Mouse (Mus musculus) cerebellum, postnatal 4 days (tissue): ENCODE data around the gene Ercc2.

Experiments used
- DNase-seq, 2 experiments: peaks; one replicate each; pipeline ENCODE4 v3.0.0; 2022; ENCODE audit warnings: low spot score in 2 of 2, mixed read lengths in 1 of 2

Ercc2 gene

DNA sequence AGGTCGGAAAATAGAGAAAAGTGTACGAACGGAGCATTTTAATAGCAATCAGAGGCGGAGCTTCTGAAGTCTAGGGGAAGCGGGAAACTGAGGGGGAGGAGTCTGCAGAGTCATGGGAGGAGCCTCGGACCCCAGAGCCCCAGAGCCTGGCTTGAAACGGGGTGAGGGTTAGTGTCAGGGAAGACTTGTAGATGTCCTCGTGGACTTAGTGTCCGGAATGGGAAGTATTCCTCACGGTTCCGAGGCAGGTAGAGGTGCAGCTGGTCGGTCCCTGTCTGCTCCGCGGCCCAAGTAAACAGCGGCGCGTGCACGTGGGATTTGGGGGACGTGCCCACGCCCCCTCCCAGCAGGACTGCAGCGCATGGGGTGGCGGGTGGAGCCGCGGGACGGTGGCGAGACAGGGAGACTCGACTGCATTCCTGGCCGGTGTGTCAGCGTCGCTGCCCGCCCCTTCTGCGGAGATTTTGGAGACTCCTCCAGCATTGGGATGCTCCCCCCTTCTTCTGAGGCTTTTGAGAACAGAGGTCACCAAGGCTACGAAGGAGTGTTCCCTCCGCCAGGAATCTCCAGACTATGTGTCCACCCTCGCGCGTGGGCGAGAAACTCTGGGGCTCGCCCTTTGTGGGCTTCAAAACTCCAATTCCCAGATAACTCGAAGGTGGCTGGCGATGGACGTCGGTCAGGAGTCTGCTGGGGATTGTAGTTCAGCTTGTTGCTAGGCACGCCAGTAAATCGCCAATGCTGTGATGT lies 21.7 kb upstream of the Ercc2 start:
- DNase-seq, result peak in 1 of 2 experiments; percentile 53

DNA sequence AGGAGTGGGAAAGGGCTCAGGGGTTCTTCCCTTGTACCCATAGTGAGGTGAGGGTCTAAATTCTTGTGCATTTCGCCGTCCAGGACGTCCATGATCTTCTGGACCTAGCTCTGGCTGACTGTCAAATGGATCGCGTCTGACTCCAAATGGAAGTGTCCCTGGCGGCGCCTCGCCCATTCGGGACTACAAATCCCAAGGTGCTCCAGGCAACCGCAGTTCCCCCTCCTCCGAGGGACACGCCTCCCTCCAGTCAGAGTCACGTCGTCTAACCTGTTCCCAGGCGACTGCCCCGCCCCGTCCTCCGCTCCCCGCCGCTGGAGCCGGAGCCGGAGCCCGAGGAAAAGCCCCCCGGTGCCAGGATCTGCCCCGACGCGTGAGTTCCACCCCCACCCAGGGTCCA lies 20.9 kb upstream of the Ercc2 start:
- peak; percentile 47 to 69 for DNase-seq

DNA sequence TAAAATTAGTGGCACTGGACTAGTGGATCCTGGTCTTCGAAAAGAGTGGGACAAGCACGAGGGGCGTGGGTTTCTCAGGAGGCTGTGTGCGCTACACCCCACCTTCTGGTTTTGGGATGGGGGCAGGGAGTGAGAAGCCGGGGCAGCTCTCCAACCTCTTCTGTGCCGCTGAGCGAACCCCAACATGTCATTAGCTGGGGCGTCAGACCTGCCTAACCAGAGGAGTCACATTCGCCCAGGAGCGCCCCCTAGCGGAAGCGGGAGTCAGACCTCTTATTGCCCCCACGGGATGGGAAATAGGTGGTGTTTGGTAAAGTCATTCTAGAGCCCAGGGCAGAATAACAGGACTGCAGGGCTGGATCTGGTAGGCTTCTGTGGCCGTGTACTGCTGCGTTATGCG lies 20.1 kb upstream of the Ercc2 start:
- DNase-seq, result peak in 1 of 2 experiments; percentile 63

DNA sequence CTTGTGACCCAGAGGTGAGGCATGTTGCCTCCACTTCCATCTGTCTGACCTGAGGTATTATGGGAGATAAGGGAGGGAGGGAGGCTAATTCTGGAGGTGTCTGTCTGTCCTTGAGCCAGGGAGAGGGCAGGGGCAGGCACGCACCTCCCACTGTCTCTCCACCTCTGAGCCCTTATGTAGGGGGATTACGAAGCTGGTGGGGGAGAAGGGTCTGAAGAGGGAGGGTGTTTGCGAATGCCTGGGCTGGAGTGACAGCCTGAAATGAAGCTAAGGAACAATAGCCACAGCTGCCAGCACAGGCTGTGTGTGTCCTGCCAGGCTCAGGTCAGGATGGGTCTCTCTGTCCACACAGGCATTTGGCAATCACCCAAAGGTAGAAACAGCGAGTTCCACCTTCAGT lies 19.5 kb upstream of the Ercc2 start:
- DNase-seq, result no peak

GRCm38 (mm10) chr7:19363881-19364280 lies 17.9 kb upstream of the Ercc2 start:
- DNase-seq, result peak in 1 of 2 experiments; percentile 68

DNA sequence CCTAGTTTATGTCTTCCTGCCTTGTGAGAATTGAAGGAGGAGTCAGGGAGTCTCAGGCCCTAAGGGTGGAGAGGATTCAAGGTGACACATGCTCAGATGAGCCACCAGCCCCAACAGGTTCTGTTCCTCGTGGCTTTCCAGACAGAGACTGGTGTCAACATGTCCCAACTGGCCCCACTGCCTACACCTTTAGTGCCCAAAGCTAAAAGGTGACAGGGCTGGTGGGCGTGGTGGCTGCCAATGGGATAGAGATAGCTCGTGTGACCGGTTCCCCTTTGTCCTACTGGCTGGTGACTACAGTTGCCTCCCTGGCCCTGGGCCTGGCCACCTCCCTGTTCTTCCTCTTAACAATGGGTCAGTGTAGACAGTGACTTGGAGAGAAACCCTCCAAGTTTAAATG lies 16.4 kb upstream of the Ercc2 start:
- no peak for DNase-seq

DNA sequence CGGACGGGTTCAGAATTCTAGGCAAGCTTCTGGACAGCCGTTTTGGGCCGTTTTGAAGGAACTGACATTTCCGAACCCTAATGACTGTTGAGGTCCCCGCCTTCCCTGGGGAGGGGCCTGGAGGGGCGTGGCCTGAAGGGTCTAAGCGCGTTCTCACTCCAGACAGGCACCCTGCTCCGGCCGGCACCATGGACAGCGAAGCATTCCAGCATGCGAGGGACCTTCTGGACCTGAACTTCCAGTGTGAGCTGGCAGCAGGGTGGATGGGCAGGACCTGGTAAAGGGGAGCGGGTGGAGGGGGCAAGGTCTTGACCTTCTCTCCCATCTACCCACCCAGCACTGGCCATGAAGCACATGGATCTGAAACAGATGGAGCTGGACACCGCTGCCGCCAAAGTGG lies 13.4 kb upstream of the Ercc2 start:
- no peak for DNase-seq

GRCm38 (mm10) chr7:19369823-19370425 lies 11.9 kb upstream of the Ercc2 start:
- peak; percentile 73 to 80 for DNase-seq

DNA sequence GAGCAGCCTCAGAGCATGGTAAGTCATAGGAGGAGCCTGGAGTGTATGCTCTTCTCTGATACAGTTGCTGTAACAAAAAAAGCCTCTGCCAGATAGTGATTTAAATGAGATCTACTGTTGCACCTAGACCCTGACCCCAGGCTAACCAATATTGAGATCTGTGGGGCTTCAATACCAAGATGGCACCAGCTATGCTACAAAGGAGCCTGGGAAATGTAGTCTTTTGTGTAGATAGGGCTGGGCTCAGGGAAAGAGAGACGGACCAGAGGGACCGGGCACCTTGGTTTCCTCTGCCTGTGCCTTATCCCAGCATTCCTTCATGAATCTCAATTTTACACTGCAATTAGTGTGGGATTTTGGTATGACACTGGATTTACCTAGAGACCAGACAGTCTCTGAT lies 8.4 kb upstream of the Ercc2 start:
- no peak for DNase-seq

- DNase-seq, result no peak
These were observed 6.4 kb upstream of the Ercc2 start for GRCm38 (mm10) chr7:19375368-19375767.

DNA sequence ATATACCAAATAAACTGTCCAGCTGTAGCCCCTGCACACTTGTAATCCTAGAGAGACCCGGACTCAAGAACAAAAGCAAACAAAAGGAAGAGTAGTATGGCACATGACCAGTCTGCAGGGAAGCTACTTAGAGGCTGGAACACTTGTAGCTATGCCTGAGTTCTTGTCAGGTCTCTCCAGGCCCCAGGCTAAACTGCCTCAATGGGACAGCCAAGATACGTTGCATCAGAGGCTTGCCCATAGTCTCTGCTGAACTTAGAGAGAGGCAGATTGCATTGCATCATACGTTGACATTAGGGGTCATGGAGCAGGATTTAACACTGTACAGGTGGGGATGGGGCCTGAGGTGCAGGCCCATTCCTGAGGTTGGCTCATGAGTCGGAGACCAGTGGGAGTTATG lies 5.8 kb upstream of the Ercc2 start:
- no peak for DNase-seq

DNA sequence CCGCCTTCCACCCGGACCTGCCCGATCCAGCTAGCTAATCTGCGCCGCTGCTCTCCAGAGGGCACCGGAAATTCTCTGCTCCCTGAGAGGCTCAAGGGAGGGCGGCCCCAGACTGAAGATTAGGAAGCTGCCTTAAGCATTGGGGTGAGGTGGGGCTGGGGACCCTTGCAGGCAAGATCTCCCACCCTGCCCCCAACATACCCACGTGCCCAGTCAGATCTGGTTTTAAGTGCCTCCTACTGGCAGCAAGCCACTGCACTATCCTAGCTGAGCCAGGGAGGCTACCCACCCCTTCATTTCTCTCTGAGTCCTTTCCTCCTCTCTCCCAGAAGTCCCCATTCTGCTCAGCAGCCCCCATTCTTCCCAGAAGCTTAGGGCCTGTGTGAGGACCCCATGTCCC lies 3.8 kb upstream of the Ercc2 start:
- DNase-seq, result no peak

DNA sequence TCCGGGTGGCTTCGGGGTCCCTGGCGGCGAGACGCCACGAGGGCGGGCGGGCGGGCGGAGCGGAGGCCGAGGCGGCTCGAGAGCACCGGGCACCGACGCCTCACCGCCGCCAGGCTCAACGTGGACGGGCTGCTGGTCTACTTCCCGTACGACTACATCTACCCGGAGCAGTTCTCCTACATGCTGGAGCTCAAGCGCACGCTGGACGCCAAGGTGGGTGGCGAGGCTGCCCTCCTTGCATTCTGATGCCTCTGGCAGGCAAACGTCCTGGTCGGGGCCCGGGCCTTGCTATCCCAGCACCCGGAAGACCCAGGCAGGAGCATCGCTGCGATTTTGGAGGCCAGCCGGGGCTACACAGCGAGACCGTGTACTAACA lies 344 bp downstream of the Ercc2 start:
- DNase-seq, result peak in 1 of 2 experiments; percentile 36

DNA sequence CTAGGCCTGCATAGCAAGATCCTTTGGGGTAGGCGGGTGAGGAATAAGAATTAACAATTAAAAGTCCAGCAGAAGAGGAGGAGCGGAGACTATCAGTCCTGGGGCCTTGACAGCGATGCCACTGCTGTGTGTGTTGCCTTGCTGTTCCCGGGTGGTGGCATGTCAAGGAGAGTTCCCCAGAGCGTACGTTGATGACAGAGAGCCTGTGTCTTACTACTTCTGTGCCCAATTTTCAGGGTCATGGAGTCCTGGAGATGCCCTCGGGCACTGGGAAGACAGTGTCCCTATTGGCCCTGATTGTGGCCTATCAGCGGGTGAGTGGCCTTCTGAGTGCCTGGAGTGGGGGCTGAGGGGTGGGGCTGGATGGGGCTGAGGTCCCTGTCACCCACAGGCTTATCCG lies 1.9 kb downstream of the Ercc2 start:
- DNase-seq, result no peak

- DNase-seq, result no peak
These were observed 7.0 kb downstream of the Ercc2 start for GRCm38 (mm10) chr7:19388699-19389413.

GRCm38 (mm10) chr7:19394484-19394883 lies 12.7 kb downstream of the Ercc2 start:
- DNase-seq, result no peak

DNA sequence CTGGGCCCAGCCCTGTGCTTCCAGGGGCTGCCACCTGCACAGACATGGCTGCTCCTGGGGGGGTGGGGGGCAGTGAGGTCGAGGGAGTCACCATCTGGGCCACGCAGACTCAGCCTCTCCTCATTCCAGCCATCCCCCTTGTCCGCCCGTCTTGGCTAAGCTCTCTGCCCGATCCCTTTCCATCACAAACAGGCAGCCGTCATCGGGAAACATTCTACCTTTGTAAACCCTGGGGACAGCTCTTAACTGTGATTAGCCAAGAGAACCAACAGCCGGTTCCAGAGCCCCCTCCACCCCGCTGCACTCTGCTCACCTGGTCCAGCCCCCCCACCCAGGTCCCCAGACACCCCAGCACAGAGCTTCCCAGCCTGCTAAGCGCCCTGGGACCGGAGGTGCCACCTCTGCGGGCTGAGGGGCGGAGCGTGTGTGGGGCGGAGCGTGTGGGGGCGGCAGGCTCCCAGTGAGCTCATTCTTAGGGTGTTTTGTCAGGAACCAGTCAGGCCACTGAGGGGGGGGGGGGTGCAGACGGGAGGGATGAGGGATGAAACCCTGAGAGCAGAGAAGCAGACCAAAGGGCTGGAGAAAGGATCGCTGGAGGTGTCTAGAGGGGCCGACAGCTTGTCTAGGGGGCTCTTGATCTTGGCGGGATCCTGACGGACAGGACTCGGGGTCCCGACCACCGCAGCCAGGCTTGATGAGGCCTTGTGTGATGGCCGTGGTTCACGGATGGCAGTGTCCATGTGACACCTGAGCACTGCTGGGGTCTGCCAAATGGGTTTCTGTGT lies 17.9 kb downstream of the Ercc2 start:
- no peak for DNase-seq

DNA sequence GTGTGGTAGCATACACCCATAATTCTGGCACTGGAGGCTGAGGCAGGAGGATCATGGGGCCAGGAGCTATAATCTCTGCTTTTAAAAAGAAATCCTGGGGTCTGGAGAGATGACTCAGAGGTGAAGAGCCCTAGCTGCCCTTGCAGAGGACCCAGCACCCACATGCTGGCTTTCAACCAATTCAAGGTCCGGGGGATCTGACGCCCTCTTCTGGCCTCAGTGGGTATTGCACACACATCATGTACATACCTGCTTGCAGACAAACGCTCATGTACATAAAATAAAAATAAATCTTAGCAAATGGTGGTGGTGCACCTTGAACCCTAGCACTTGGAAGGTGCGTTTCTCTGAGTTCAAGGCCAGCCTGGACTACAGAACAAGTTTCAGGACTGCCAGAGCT lies 19.1 kb downstream of the Ercc2 start:
- DNase-seq, result no peak

DNA sequence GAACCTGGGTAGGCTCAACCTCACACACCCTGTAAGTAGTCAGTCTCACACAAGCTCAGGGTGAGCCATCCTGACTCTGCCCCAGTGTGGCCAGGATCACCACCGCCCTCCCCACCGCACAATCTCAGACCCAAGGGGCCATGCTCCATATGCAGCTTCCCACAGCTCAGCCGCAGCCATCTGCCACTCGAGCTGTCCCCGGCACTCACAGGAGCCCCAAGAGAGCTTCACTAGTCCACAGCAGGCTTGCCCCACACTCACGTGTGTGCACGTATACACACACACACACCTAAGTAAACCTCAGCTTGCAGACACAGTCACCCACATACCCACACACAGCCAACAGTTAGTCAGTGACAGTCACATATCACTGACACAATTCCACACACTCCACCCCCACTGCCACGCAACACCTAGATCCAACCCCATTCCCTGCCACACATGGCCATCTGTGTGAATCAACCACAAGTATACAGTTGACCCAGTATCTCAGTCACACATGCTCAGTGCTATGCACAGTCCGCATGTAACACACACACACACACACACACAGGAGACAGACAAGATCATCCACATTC lies 20.8 kb downstream of the Ercc2 start:
- DNase-seq, result no peak

GRCm38 (mm10) chr7:19403731-19404296 lies 22.0 kb downstream of the Ercc2 start, which contains the start of gene Klc3:
Gene Klc3 (minus strand): TSS chr7:19404104.
- DNase-seq, result no peak

- DNase-seq, result no peak
These were observed 22.7 kb downstream of the Ercc2 start, which contains the start of gene Ckm for GRCm38 (mm10) chr7:19404476-19404875. Gene Ckm (plus strand): TSS chr7:19404776.
